Mouse (Mus musculus): Measurements from ENCODE around the gene Trim46. TPM values are rescaled to one million over a fixed set of nuclear protein-coding genes. Genes with fewer than 3 reads are reported as not detected.
A peak's percentile ranks its signal among the peaks of the same experiment; 100 is the strongest.

The Trim46 gene
- total and polyA plus RNA-seq, 2 experiments from 2014 or later = 63.5 to 98.3 TPM

DNA sequence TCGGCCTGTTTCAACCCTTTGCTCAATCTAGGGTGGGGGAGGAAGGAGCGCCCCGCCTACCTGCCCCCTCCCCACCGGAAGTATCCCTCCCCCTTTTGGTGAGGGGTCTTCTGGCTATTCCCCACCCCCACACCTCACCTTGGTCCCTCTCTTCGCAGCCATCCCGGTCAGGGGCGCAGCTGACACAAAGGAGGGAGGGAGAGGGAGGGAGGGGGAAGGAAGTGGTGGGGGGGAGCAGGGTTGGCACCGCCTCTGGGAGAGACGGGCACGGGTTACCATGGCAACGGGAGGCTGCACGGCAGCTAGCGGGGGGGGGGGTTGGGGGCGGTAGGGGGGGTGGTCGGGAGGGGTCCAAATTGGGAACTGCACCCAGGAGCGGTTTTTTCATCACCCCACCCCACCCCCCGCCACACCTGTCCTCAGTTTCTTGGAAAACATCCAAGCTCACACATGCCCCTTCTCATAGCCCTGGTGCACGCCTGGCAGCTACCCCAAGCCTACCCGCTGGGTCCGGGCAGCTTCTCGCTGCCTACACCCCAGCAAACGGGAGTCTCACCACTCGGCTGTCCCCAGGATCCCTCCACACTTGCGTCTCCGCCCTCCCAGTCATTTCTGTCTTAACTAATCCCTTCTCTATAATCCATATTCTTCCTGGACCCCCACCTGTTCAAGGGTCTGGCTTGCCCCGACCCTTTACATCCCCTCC lies 974 bp downstream of the Trim46 start:
- Histone ChIP-seq H3K4me3 (ENCODE audit: low read depth, low read length) (peak overlapping the region; percentile 74), H3K9ac (peak overlapping the region; percentile 73), H3K9me3 (ENCODE audit: low read length) (no peaks in the 10 kb centered on the region), H3K27ac (ENCODE audit: low read depth, low read length) (peak overlapping the region; percentile 95), H3K36me3 (ENCODE audit: insufficient read depth) (peaks cover 24% of the 10 kb centered on the region), H3K4me1 (ENCODE audit: insufficient read depth) (no peaks in the 10 kb centered on the region), H3K27me3 (ENCODE audit: insufficient read depth, low read length) (no peaks in the 10 kb centered on the region), H3K4me2 (ENCODE audit: low read depth) (peak overlapping the region; percentile 89)
- DNase-seq (peak; percentile 91), ATAC-seq (peak; percentile 62)
- no peak; the same call in 1 of the 2 replicates for TF ChIP-seq CTCF (IDR thresholded peaks at IDR 0.05; ENCODE audit: low read depth)
- WGBS = 1% methylated on average over 24 of the region's 26 CpGs

DNA sequence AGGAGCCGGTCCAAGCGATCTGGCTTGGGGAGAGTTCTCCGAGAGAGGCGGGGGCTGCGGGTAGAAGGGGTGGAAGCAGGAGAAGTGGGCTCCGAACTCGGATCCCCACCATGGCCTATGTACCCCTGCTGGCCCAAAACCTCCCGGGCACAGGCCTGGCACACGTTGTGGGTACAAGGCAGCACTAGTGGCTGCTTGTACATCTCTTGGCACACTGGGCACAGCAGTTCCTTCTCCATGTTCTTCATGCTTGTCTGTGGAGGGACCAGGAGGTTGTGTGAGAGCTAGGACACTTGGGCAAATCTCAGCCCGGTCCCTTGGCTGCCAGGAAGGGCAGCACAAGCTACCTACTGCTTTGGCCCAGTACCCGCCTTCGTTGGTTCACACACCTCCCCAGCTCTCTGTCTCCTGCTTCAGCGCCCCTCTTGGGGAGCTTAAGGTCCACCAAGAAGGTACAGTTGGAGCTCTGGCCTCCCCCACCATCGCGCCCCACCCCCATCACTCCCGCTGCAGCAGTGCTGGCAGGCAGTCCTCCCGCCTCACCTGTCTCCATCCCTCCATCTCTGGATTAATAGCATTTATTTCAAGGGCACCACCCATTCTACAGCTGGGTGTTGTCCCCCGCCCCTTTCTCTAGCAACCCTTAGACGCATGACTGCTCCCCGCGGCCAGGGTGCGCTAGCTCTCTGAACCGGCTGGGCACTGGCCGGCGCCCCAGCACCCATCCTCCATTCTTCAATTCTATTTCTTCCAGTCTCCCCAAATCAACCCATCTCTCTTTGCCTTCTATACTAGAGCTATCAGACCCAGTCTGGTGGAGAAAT lies 1.7 kb downstream of the Trim46 start:
- Histone ChIP-seq H3K27ac (ENCODE audit: low read depth, low read length) (peak overlapping the region; percentile 95), H3K9ac (peak overlapping the region; percentile 73), H3K27me3 (ENCODE audit: insufficient read depth, low read length) (no peaks in the 10 kb centered on the region), H3K4me3 (ENCODE audit: low read depth, low read length) (peak overlapping the region; percentile 74), H3K4me1 (ENCODE audit: insufficient read depth) (no peaks in the 10 kb centered on the region), H3K36me3 (ENCODE audit: insufficient read depth) (peaks cover 31% of the 10 kb centered on the region), H3K9me3 (ENCODE audit: low read length) (no peaks in the 10 kb centered on the region), H3K4me2 (ENCODE audit: low read depth) (peak overlapping the region; percentile 89)
- peak; percentile 32 for ATAC-seq
- TF ChIP-seq CTCF (IDR thresholded peaks at IDR 0.05; ENCODE audit: low read depth) = peak; percentile 37
- DNase-seq = no peak
- 10% methylated on average over 25 of the region's 25 CpGs for WGBS

DNA sequence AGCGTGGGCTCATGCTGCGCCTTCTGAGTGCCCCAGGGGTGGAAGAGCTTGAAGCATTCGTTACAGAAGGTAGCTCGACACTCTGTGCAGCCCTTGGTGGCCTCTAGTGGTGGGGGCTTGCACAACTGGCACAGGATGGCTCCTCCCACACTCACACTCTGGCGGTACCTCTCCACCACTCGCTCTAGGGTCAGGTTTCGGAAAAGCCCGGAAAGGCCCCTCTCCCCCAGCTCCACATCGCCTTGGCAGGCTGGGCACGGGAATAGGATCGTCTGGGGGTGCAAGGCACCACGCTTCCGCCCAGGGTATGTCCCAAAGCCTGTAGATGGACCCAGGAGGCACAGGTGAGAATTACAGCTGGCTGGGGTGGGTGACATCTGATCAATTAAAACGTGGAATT lies 2.5 kb downstream of the Trim46 start:
- Histone ChIP-seq H3K4me2 (ENCODE audit: low read depth) (peak overlapping the region; percentile 89), H3K4me3 (ENCODE audit: low read depth, low read length) (peak overlapping the region; percentile 74), H3K27me3 (ENCODE audit: insufficient read depth, low read length) (no peaks in the 10 kb centered on the region), H3K27ac (ENCODE audit: low read depth, low read length) (no peak overlapping the region), H3K4me1 (ENCODE audit: insufficient read depth) (no peaks in the 10 kb centered on the region), H3K9me3 (ENCODE audit: low read length) (no peaks in the 10 kb centered on the region), H3K36me3 (ENCODE audit: insufficient read depth) (peaks cover 39% of the 10 kb centered on the region), H3K9ac (peak overlapping the region; percentile 73)
- DNase-seq (no peak), ATAC-seq (no peak)
- 13% methylated on average over 14 of the region's 14 CpGs for WGBS
- TF ChIP-seq CTCF (IDR thresholded peaks at IDR 0.05; ENCODE audit: low read depth) = peak; percentile 57

DNA sequence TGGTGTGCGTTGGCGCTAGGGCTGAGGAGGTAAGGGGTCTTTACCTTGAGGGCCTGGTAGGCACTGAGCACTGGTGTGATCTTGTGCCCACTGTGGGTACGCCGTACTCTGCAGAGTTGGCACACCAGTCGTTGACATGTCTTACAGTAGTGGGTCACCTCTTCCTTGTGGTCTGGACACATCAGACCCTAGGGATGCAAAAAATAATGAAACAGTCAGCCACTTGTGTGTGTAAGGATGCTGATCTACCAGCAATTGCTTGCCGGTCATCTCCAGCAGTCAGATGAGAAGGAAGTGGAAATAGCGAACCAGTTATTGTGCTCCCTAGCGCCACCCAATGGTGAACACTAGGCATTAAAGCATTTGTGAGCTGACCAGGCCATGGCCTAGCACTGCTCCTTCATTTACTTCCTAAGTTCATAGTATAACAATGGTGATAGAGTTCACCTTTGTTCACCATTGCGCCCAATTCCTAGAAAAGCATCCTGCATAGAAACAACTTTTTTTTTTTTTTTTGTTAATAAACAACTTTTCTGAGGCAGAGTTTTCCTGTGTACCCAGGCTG lies 3.7 kb downstream of the Trim46 start:
- peak; percentile 63 for DNase-seq
- 0 out of 2 replicates have a peak overlapping the region, but pooled peaks have one; percentile 89 for H3K4me2 ChIP-seq (ENCODE audit: low read depth)
- H3K27ac ChIP-seq (ENCODE audit: low read depth, low read length) = no peak overlapping the region
- 69% methylated on average over 9 of the region's 9 CpGs for WGBS
- TF ChIP-seq CTCF (IDR thresholded peaks at IDR 0.05; ENCODE audit: low read depth) = peak; percentile 81
- no peak for ATAC-seq
- H3K27me3 ChIP-seq (ENCODE audit: insufficient read depth, low read length) = no peaks in the 10 kb centered on the region
- H3K4me3 ChIP-seq (ENCODE audit: low read depth, low read length) = no peak overlapping the region
- H3K9ac ChIP-seq = no peak overlapping the region
- H3K4me1 ChIP-seq (ENCODE audit: insufficient read depth) = no peaks in the 10 kb centered on the region
- H3K36me3 ChIP-seq (ENCODE audit: insufficient read depth) = peaks cover 51% of the 10 kb centered on the region
- H3K9me3 ChIP-seq (ENCODE audit: low read length) = no peaks in the 10 kb centered on the region

- Histone ChIP-seq H3K9ac (no peak overlapping the region), H3K4me2 (ENCODE audit: low read depth) (no peak overlapping the region), H3K36me3 (ENCODE audit: insufficient read depth) (peaks cover 90% of the 10 kb centered on the region), H3K9me3 (ENCODE audit: low read length) (no peaks in the 10 kb centered on the region), H3K4me3 (ENCODE audit: low read depth, low read length) (no peak overlapping the region), H3K27ac (ENCODE audit: low read depth, low read length) (no peak overlapping the region), H3K27me3 (ENCODE audit: insufficient read depth, low read length) (no peaks in the 10 kb centered on the region), H3K4me1 (ENCODE audit: insufficient read depth) (no peaks in the 10 kb centered on the region)
- DNase-seq (no peak), ATAC-seq (no peak)
- 80% methylated on average over 12 of the region's 12 CpGs for whole genome bisulfite sequencing
- TF ChIP-seq CTCF (IDR thresholded peaks at IDR 0.05; ENCODE audit: low read depth) = no peak
Measured at GRCm38 (mm10) chr3:89238494-89238893, 7.6 kb downstream of the Trim46 start.

DNA sequence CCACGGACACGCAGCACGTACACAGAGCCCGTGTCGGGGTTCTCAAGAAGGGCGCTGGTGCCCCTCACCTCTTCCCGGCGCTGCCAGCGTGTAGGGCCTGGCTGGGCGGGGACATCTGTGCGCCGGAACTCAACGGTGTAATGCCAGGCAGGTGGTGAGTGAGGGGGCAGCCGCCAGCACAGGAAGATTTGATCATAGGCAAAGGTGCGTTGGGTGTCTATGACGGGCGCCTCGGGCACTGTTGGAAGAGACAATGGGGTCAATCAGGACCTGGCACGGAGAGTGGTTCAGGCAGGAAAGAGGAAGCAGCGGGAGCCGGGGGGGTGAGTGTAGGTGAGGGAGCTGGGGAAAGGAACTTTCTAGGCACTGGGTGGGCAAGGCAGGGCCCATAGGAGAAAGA lies 8.4 kb downstream of the Trim46 start:
- Histone ChIP-seq H3K4me2 (ENCODE audit: low read depth) (no peak overlapping the region), H3K27ac (ENCODE audit: low read depth, low read length) (no peak overlapping the region), H3K4me1 (ENCODE audit: insufficient read depth) (no peaks in the 10 kb centered on the region), H3K27me3 (ENCODE audit: insufficient read depth, low read length) (no peaks in the 10 kb centered on the region), H3K4me3 (ENCODE audit: low read depth, low read length) (no peak overlapping the region), H3K9ac (no peak overlapping the region), H3K9me3 (ENCODE audit: low read length) (no peaks in the 10 kb centered on the region), H3K36me3 (ENCODE audit: insufficient read depth) (peaks cover 97% of the 10 kb centered on the region)
- DNase-seq (no peak), ATAC-seq (no peak)
- no peak for TF ChIP-seq CTCF (IDR thresholded peaks at IDR 0.05; ENCODE audit: low read depth)
- WGBS = 89% methylated on average over 21 of the region's 21 CpGs

- Histone ChIP-seq H3K4me2 (ENCODE audit: low read depth) (no peak overlapping the region), H3K9me3 (ENCODE audit: low read length) (no peaks in the 10 kb centered on the region), H3K36me3 (ENCODE audit: insufficient read depth) (peaks cover 87% of the 10 kb centered on the region), H3K4me1 (ENCODE audit: insufficient read depth) (no peaks in the 10 kb centered on the region), H3K27ac (ENCODE audit: low read depth, low read length) (no peak overlapping the region), H3K4me3 (ENCODE audit: low read depth, low read length) (no peak overlapping the region), H3K9ac (no peak overlapping the region), H3K27me3 (ENCODE audit: insufficient read depth, low read length) (no peaks in the 10 kb centered on the region)
- ATAC-seq = no peak
- DNase-seq = no peak
- 89% methylated on average over 10 of the region's 10 CpGs for WGBS
- TF ChIP-seq CTCF (IDR thresholded peaks at IDR 0.05; ENCODE audit: low read depth) = no peak
Measured at GRCm38 (mm10) chr3:89236516-89236915, 9.6 kb downstream of the Trim46 start.

Data from forebrain, postnatal 0 days (tissue).